In genomic region chr9:14500023-14500915, GRCm38 (mm10) we compare ENCODE assay signal across 1 mouse cellular context.
A peak's percentile ranks its signal among the peaks of the same experiment; 100 is the strongest.
TF ChIP-seq lines count a peak whose summit lies in the region.

Gene Kdm4d (minus strand): TSS chr9:14500482.
Gene Cwc15 (plus strand): TSS chr9:14500617.

TF ChIP-seq in MEL, 35 proteins besides CTCF, POLR2A, EP300 and RAD21 (continued from another document):
- TF ChIP-seq ZNF384 (IDR thresholded peaks at IDR 0.05; ENCODE audit: low read depth, low read length), result peak; percentile 100
- no peak for TF ChIP-seq NRF1 (IDR thresholded peaks at IDR 0.05; ENCODE audit: insufficient read depth, low read depth, low read length, poor library complexity, severe bottlenecking)
- peak; percentile 92 for TF ChIP-seq MAZ (IDR thresholded peaks at IDR 0.05; ENCODE audit: low read depth, low read length)
- TF ChIP-seq NELFE (IDR thresholded peaks at IDR 0.05; ENCODE audit: low read depth, low read length), result peak; percentile 92
- TF ChIP-seq MXI1 (IDR thresholded peaks at IDR 0.05; ENCODE audit: low read depth, low read length), result peak; percentile 92
- TF ChIP-seq MAX (IDR thresholded peaks at IDR 0.05; ENCODE audit: low read length), result peak; percentile 87
- peak; percentile 94 for TF ChIP-seq ZMIZ1 (IDR thresholded peaks at IDR 0.05; ENCODE audit: low read depth, low read length)
- peak; percentile 30; the same call in 1 of the 2 replicates for TF ChIP-seq SMC3 (IDR thresholded peaks at IDR 0.05; ENCODE audit: low read depth, low read length)
- peak; percentile 19; the same call in 1 of the 2 replicates for TF ChIP-seq MEF2A (IDR thresholded peaks at IDR 0.05; ENCODE audit: extremely low read depth, insufficient replicate concordance, low read depth, low read length, poor library complexity, severe bottlenecking)
- TF ChIP-seq ELF1 (IDR thresholded peaks at IDR 0.05; ENCODE audit: low read depth, low read length), result peak; percentile 97
- TF ChIP-seq MYB (IDR thresholded peaks at IDR 0.05; ENCODE audit: low read depth, low read length), result peak; percentile 100
- no peak; the same call in 1 of the 2 replicates for TF ChIP-seq CHD1 (IDR thresholded peaks at IDR 0.05; ENCODE audit: low read depth, low read length)
- peak; percentile 88 for TF ChIP-seq ETS1 (IDR thresholded peaks at IDR 0.05; ENCODE audit: low read depth, low read length)
- no peak for TF ChIP-seq USF2 (IDR thresholded peaks at IDR 0.05; ENCODE audit: borderline replicate concordance in 1 of 2, insufficient read depth in 1 of 2, low read depth in 1 of 2, low read length in 2 of 2)
TF ChIP-seq in MEL: peak in this region for 28.
